Comparison of ENCODE assay signal across 7 mouse cellular contexts in the genomic region with DNA sequence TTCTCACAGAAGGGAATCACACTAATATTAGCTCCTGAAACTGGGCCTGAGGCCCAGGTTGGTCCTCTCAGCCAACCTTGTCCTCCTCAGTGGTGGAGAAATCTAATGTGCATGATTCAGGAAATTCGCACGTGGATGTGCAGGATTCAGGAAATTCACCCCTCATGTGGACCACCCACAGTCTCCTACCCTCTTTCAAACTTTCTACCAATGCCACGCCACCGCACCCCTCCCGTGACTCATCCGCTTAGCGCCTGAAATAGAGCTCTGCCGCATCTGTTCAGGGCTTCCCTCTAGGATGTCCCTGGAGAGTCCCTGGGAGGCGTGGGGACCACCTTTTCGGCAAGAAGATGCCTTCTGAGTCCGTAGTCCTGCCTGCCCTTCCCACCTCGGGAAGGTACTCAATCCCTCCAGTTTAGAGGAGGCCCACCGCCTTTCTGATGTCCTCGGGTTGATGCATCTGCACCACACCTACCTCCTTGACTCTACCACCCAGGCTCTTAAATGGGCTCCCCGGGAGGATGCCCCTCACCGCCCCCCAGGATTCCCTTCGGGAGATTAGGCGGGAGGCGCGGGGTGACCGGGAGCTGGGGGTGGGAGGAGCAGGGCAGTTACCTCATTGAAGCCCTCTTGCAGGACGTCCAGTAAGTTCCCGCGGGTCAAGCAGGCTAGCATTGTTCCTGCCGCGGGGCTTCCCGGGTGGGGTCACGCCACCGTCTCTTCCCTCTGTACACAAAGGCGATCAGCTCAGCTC. TPM values are rescaled to one million over a fixed set of nuclear protein-coding genes. Genes with fewer than 3 reads are reported as not detected.
DNase-seq lines count a peak whose midpoint lies in the region; ATAC-seq and TF ChIP-seq lines count a peak whose summit lies in the region.

No protein-coding gene starts in this region.

- TF ChIP-seq CTCF in cerebellum, adult 2 months (IDR thresholded peaks at IDR 0.05; ENCODE audit: borderline replicate concordance, insufficient read depth, low read depth, low read length): no peak

- H3K36me3 ChIP-seq in neural tube, embryonic 11.5 days (ENCODE audit: control insufficient read depth, insufficient read depth, low read length): no peaks in the 10 kb centered on the region
- H3K36me3 ChIP-seq in neural tube, embryonic 15.5 days: no peaks in the 10 kb centered on the region

- no peaks in the 10 kb centered on the region for H3K9me3 ChIP-seq in neural tube, embryonic 11.5 days (ENCODE audit: control insufficient read depth, low read length)
- no peaks in the 10 kb centered on the region for H3K9me3 ChIP-seq in neural tube, embryonic 15.5 days (replicated peaks)

- DNase-seq in neural tube, embryonic 11.5 days (ENCODE audit: low spot score): peak; percentile 59
- DNase-seq in neural tube, embryonic 10.5 days (ENCODE audit: extremely low spot score, low spot score): no peak
- peak; percentile 71 to 83 for DNase-seq in cerebellum, adult 2 months
- peak; percentile 42 to 58 for DNase-seq in frontal cortex, postnatal 25 days (ENCODE audit: low spot score in 2 of 2)
- peak; percentile 73 to 89 for DNase-seq in left cerebral cortex, postnatal 25 days (ENCODE audit: low spot score in 2 of 2)
- no peak for DNase-seq in ovary, postnatal 36 days (ENCODE audit: low spot score)

- intact Hi-C loops in left cerebral cortex, postnatal 25 days (cut with DNase I): loop anchor here (5.0 kb wide), 1 partner anchor 40 kb away; a partner anchor contains a TSS

- H3K4me1 ChIP-seq in neural tube, embryonic 11.5 days (ENCODE audit: control insufficient read depth, insufficient read depth, low read length): peaks cover 16% of the 10 kb centered on the region
- H3K4me1 ChIP-seq in cerebellum, adult 2 months (ENCODE audit: control insufficient read depth, insufficient read depth, low read length): peaks cover 11% of the 10 kb centered on the region; the same call in 1 of the 2 replicates
- peaks cover 59% of the 10 kb centered on the region for H3K4me1 ChIP-seq in neural tube, embryonic 15.5 days

- H3K27me3 ChIP-seq in neural tube, embryonic 11.5 days (ENCODE audit: control insufficient read depth, insufficient read depth, low read length): no peaks in the 10 kb centered on the region
- H3K27me3 ChIP-seq in cerebellum, adult 2 months (ENCODE audit: control insufficient read depth, insufficient read depth, low read length): no peaks in the 10 kb centered on the region
- H3K27me3 ChIP-seq in neural tube, embryonic 15.5 days (replicated peaks): no peaks in the 10 kb centered on the region

- peak overlapping the region; percentile 81 for H3K9ac ChIP-seq in neural tube, embryonic 11.5 days (ENCODE audit: low read length)
- peak overlapping the region; percentile 71 for H3K9ac ChIP-seq in neural tube, embryonic 15.5 days (replicated peaks)

- peak overlapping the region; percentile 61 for H3K4me3 ChIP-seq in neural tube, embryonic 11.5 days (ENCODE audit: low read depth, low read length)
- H3K4me3 ChIP-seq in cerebellum, adult 2 months (replicated peaks; ENCODE audit: insufficient read depth, low read depth, low read length): peak overlapping the region; percentile 72
- H3K4me3 ChIP-seq in neural tube, embryonic 15.5 days (replicated peaks): peak overlapping the region; percentile 67

- peak; percentile 36 for ATAC-seq in neural tube, embryonic 11.5 days (ENCODE audit: insufficient read depth, low FRiP score, low TSS enrichment)
- peak; percentile 15 for ATAC-seq in neural tube, embryonic 15.5 days (ENCODE audit: low FRiP score)

- H3K4me2 ChIP-seq in neural tube, embryonic 11.5 days (ENCODE audit: low read depth): peak overlapping the region; percentile 83
- peak overlapping the region; percentile 82 for H3K4me2 ChIP-seq in neural tube, embryonic 15.5 days

- WGBS in neural tube, embryonic 11.5 days: 3% methylated on average over 30 of the region's 30 CpGs
- 5% methylated on average over 30 of the region's 30 CpGs for WGBS in cerebellum, adult 2 months
- WGBS in neural tube, embryonic 15.5 days: 3% methylated on average over 30 of the region's 30 CpGs

- no peak for TF ChIP-seq POLR2A in cerebellum, adult 2 months (IDR thresholded peaks at IDR 0.05; ENCODE audit: borderline replicate concordance, insufficient read depth, low read length)

- peak overlapping the region; percentile 60 for H3K27ac ChIP-seq in neural tube, embryonic 11.5 days (ENCODE audit: low read depth, low read length)
- H3K27ac ChIP-seq in cerebellum, adult 2 months (ENCODE audit: insufficient read depth, low read length): peak overlapping the region; percentile 80
- peak overlapping the region; percentile 92 for H3K27ac ChIP-seq in neural tube, embryonic 15.5 days (replicated peaks)

RNA-seq across cellular contexts. Expression of a gene that starts 12.0 kb away (rescaled TPM):
- polyA plus RNA-seq in neural tube, embryonic 11.5 days (2014; fragmentation: Nextera tagmentation; extraction: Ambion mirVana): 27.4 and 33.0 TPM in 2 replicates
- 81.7 and 85.7 TPM in 2 replicates for polyA plus RNA-seq in cerebellum, adult 2 months (2012; rRNA removed)
- 10 to 100 TPM; 75.4 to 80.8 TPM for total RNA-seq in left cerebral cortex, postnatal 25 days (2021)
- polyA plus RNA-seq in neural tube, embryonic 15.5 days (2015; fragmentation: Nextera tagmentation; extraction: Ambion mirVana): 28.3 and 30.4 TPM in 2 replicates

RNA-seq across cellular contexts. Expression of a gene that starts 19.0 kb away (rescaled TPM):
- 1.1 and 1.3 TPM in 2 replicates for polyA plus RNA-seq in neural tube, embryonic 11.5 days (2014; fragmentation: Nextera tagmentation; extraction: Ambion mirVana)
- polyA plus RNA-seq in cerebellum, adult 2 months (2012; rRNA removed): 3.0 and 3.8 TPM in 2 replicates
- 1 to 10 TPM; 2.1 to 2.8 TPM for total RNA-seq in left cerebral cortex, postnatal 25 days (2021)
- polyA plus RNA-seq in neural tube, embryonic 15.5 days (2015; fragmentation: Nextera tagmentation; extraction: Ambion mirVana): 2.3 and 3.3 TPM in 2 replicates

RNA-seq across cellular contexts. Expression of a gene that starts 23.8 kb away (rescaled TPM):
- polyA plus RNA-seq in neural tube, embryonic 11.5 days (2014; fragmentation: Nextera tagmentation; extraction: Ambion mirVana): 12.8 and 14.4 TPM in 2 replicates
- 296 and 364 TPM in 2 replicates for polyA plus RNA-seq in cerebellum, adult 2 months (2012; rRNA removed)
- total RNA-seq in left cerebral cortex, postnatal 25 days (2021): 100 to 1,000 TPM; 125 to 140 TPM
- polyA plus RNA-seq in neural tube, embryonic 15.5 days (2015; fragmentation: Nextera tagmentation; extraction: Ambion mirVana): 24.7 and 28.2 TPM in 2 replicates

RNA-seq across cellular contexts. Expression of a gene that starts 24.8 kb away (rescaled TPM):
- 8.4 and 8.6 TPM in 2 replicates for polyA plus RNA-seq in neural tube, embryonic 11.5 days (2014; fragmentation: Nextera tagmentation; extraction: Ambion mirVana)
- 3.2 and 3.4 TPM in 2 replicates for polyA plus RNA-seq in cerebellum, adult 2 months (2012; rRNA removed)
- total RNA-seq in left cerebral cortex, postnatal 25 days (2021): 1 to 10 TPM; 1.4 to 1.5 TPM
- 4.9 and 6.6 TPM in 2 replicates for polyA plus RNA-seq in neural tube, embryonic 15.5 days (2015; fragmentation: Nextera tagmentation; extraction: Ambion mirVana)

RNA-seq across cellular contexts. Expression of a gene that starts 40.7 kb away (rescaled TPM):
- polyA plus RNA-seq in neural tube, embryonic 11.5 days (2014; fragmentation: Nextera tagmentation; extraction: Ambion mirVana): 10.5 and 10.6 TPM in 2 replicates
- polyA plus RNA-seq in cerebellum, adult 2 months (2012; rRNA removed): 7.3 and 8.0 TPM in 2 replicates
- total RNA-seq in left cerebral cortex, postnatal 25 days (2021): 1 to 10 TPM; 4.7 to 6.1 TPM
- 9.0 and 10.8 TPM in 2 replicates for polyA plus RNA-seq in neural tube, embryonic 15.5 days (2015; fragmentation: Nextera tagmentation; extraction: Ambion mirVana)

Comparison
In these comparisons a context has a peak if more than half of its experiments do, and no peak if none do; other contexts are left out.
1. DNase-seq: peak in neural tube, embryonic 11.5 days (single experiment), cerebellum, adult 2 months (2 of 2), frontal cortex, postnatal 25 days (2 of 2) and left cerebral cortex, postnatal 25 days (2 of 2); none in neural tube, embryonic 10.5 days (single experiment) and ovary, postnatal 36 days (single experiment).
2. RNA of a gene that starts 23.8 kb away (polyA plus RNA-seq): 296 to 364 TPM in cerebellum, adult 2 months; 24.7 to 28.2 TPM in neural tube, embryonic 15.5 days and 12.8 to 14.4 TPM in neural tube, embryonic 11.5 days; every median in the first group is over 10 times any median in the second.
3. Peak in every context shown above with its lines, with median percentiles within 50 percentile points of each other: H3K27ac ChIP-seq and H3K4me3 ChIP-seq.